Mouse (Mus musculus): ENCODE results near the gene Ptges2. TPM values are rescaled to one million over a fixed set of nuclear protein-coding genes. Genes with fewer than 3 reads are reported as not detected.
A peak's percentile ranks its signal among the peaks of the same experiment; 100 is the strongest.

Ptges2 gene
- total and polyA plus RNA-seq, 3 experiments = 30.4 to 396 (median 47.0) TPM

GRCm38 (mm10) chr2:32362817-32363340 is 32.8 kb upstream of the Ptges2 start:
- Histone ChIP-seq H3K27me3 (ENCODE audit: control insufficient read depth in 1 of 2, insufficient read depth in 2 of 2, low read length in 2 of 2) (peaks cover 0 to 3% of the 10 kb centered on the region in 2 experiments; a peak in 3 of 4 replicates), H3K9me3 (replicated peaks; ENCODE audit: insufficient read depth, low read length) (no peaks in the 10 kb centered on the region), H3K36me3 (ENCODE audit: control insufficient read depth in 1 of 2, insufficient read depth in 2 of 2, low read length in 2 of 2) (peaks cover under 1 to 3% of the 10 kb centered on the region in 2 experiments), H3K9ac (ENCODE audit: control insufficient read depth, low read depth, low read length, poor library complexity, severe bottlenecking) (peak overlapping the region; percentile 82), H3K79me2 (ENCODE audit: control insufficient read depth, insufficient read depth, low read length, poor library complexity) (peaks cover 6% of the 10 kb centered on the region; the same call in 1 of the 2 replicates), H3K27ac (ENCODE audit: control insufficient read depth, low read depth, low read length) (peak overlapping the region; percentile 68), H3K4me3 (ENCODE audit: control insufficient read depth in 1 of 2, insufficient read depth in 1 of 2, low read depth in 2 of 2, low read length in 2 of 2) (peak overlapping the region; percentile 70 to 80), H3K4me1 (ENCODE audit: control insufficient read depth in 1 of 2, insufficient read depth in 2 of 2, low read length in 2 of 2) (peaks cover 0 to 6% of the 10 kb centered on the region in 2 experiments; a peak in 2 of 4 replicates)
- peak; percentile 91 for DNase-seq (ENCODE audit: low read depth, low spot score)
- TF ChIP-seq TCF12 (IDR thresholded peaks at IDR 0.05; ENCODE audit: low read depth, low read length) (peak; percentile 44), ETS1 (IDR thresholded peaks at IDR 0.05; ENCODE audit: low read depth, low read length) (no peak), ZKSCAN1 (IDR thresholded peaks at IDR 0.05; ENCODE audit: low read depth, low read length) (no peak), NRF1 (IDR thresholded peaks at IDR 0.05; ENCODE audit: insufficient read depth, low read depth, low read length, poor library complexity, severe bottlenecking) (peak; percentile 61), CTCF (IDR thresholded peaks at IDR 0.05 in 2 of 3, conservative IDR thresholded peaks at IDR 0.05 in 1 of 3; ENCODE audit: control insufficient read depth in 1 of 3, insufficient read depth in 1 of 3, low read depth in 2 of 3, low read length in 3 of 3, poor library complexity in 1 of 3, severe bottlenecking in 1 of 3) (peak; percentile 63 to 95 (median 85)), MAFK (IDR thresholded peaks at IDR 0.05; ENCODE audit: borderline replicate concordance, low read depth, low read length) (no peak), ZC3H11A (IDR thresholded peaks at IDR 0.05; ENCODE audit: low read depth, low read length) (no peak), NELFE (IDR thresholded peaks at IDR 0.05; ENCODE audit: low read depth, low read length) (peak; percentile 70), USF1 (IDR thresholded peaks at IDR 0.05; ENCODE audit: low read depth, low read length) (peak; percentile 41), GABPA (IDR thresholded peaks at IDR 0.05; ENCODE audit: low read depth, low read length) (peak; percentile 68; the same call in 1 of the 2 replicates), UBTF (IDR thresholded peaks at IDR 0.05; ENCODE audit: borderline replicate concordance, insufficient read depth, low read depth, low read length) (peak; percentile 76; the same call in 1 of the 2 replicates), MAX (IDR thresholded peaks at IDR 0.05; ENCODE audit: low read length) (no peak), POLR2AphosphoS2 (IDR thresholded peaks at IDR 0.05; ENCODE audit: low read length) (0 out of 2 replicates have a peak, but pooled peaks have one; percentile 41), ELF1 (IDR thresholded peaks at IDR 0.05; ENCODE audit: low read depth, low read length) (0 out of 2 replicates have a peak, but pooled peaks have one; percentile 37), HCFC1 (IDR thresholded peaks at IDR 0.05; ENCODE audit: low read depth, low read length) (peak; percentile 82), E2F4 (IDR thresholded peaks at IDR 0.05; ENCODE audit: borderline replicate concordance, low read depth, low read length) (peak; percentile 70; the same call in 1 of the 2 replicates), KAT2A (conservative IDR thresholded peaks at IDR 0.05; ENCODE audit: low read depth, low read length) (no peak; the same call in 1 of the 2 replicates), SMC3 (IDR thresholded peaks at IDR 0.05; ENCODE audit: low read depth, low read length) (no peak; the same call in 1 of the 2 replicates), BHLHE40 (IDR thresholded peaks at IDR 0.05; ENCODE audit: borderline replicate concordance, low read depth, low read length) (no peak), POLR2AphosphoS5 (IDR thresholded peaks at IDR 0.05; ENCODE audit: borderline replicate concordance, low read depth, low read length) (no peak), MAZ (IDR thresholded peaks at IDR 0.05; ENCODE audit: low read depth, low read length) (no peak; the same call in 1 of the 2 replicates), MYB (IDR thresholded peaks at IDR 0.05; ENCODE audit: low read depth, low read length) (no peak), RAD21 (IDR thresholded peaks at IDR 0.05; ENCODE audit: low read depth, low read length) (no peak), POLR2A (IDR thresholded peaks at IDR 0.05; ENCODE audit: control insufficient read depth in 1 of 2, insufficient read depth in 1 of 2, low read depth in 1 of 2, low read length in 2 of 2, poor library complexity in 1 of 2) (peak; percentile 74 to 80), JUND (IDR thresholded peaks at IDR 0.05; ENCODE audit: low read depth, low read length) (no peak), ZMIZ1 (IDR thresholded peaks at IDR 0.05; ENCODE audit: low read depth, low read length) (peak; percentile 55), MXI1 (IDR thresholded peaks at IDR 0.05; ENCODE audit: low read depth, low read length) (peak; percentile 78), TBP (IDR thresholded peaks at IDR 0.05; ENCODE audit: low read depth, low read length) (peak; percentile 12; the same call in 1 of the 2 replicates), SIN3A (IDR thresholded peaks at IDR 0.05; ENCODE audit: low read length) (peak; percentile 62; the same call in 1 of the 2 replicates), CHD1 (IDR thresholded peaks at IDR 0.05; ENCODE audit: low read depth, low read length) (no peak), CHD2 (IDR thresholded peaks at IDR 0.05; ENCODE audit: low read length) (no peak), TAL1 (IDR thresholded peaks at IDR 0.05; ENCODE audit: low read length) (no peak), ZNF384 (IDR thresholded peaks at IDR 0.05; ENCODE audit: low read depth, low read length) (no peak), EP300 (IDR thresholded peaks at IDR 0.05; ENCODE audit: low read depth in 1 of 2, low read length in 2 of 2) (no peak), GATA1 (IDR thresholded peaks at IDR 0.05; ENCODE audit: low read depth, low read length) (no peak), RCOR1 (IDR thresholded peaks at IDR 0.05; ENCODE audit: low read depth, low read length) (no peak), MEF2A (IDR thresholded peaks at IDR 0.05; ENCODE audit: extremely low read depth, insufficient replicate concordance, low read depth, low read length, poor library complexity, severe bottlenecking) (no peak)

Data from MEL (cell line).